Mouse (Mus musculus) liver, embryonic 12.5 days (tissue): ENCODE data around the gene Tnfsf8. TPM values are rescaled to one million over a fixed set of nuclear protein-coding genes. Genes with fewer than 3 reads are reported as not detected.

Experiments used
- ATAC-seq: fragments of 200-750 bp; cut with Nextera tagmentation; 2 replicates; pipeline ENCODE4 v1.8.0; 2017; ENCODE audit warnings: moderate number of reproducible peaks, mild to moderate bottlenecking, moderate library complexity
- H3K27ac ChIP-seq: fragments of 300-500 bp; sonication (generic); 2 replicates; pipeline ENCODE4 v1.5.1; 2016; ENCODE audit warnings: mild to moderate bottlenecking
- H3K27me3 ChIP-seq: fragments of 300-500 bp; sonication (generic); replicated peaks from 2 replicates; pipeline ENCODE4 v1.6.1; 2016; ENCODE audit warnings: mild to moderate bottlenecking, moderate library complexity
- H3K36me3 ChIP-seq: fragments of 300-500 bp; sonication (generic); 2 replicates; pipeline ENCODE4 v1.6.1; 2016; ENCODE audit warnings: mild to moderate bottlenecking, moderate library complexity
- H3K4me1 ChIP-seq: fragments of 300-500 bp; sonication (generic); 2 replicates; pipeline ENCODE4 v1.6.1; 2016
- H3K4me2 ChIP-seq: fragments of 300-500 bp; sonication (generic); 2 replicates; pipeline ENCODE4 v1.6.1; 2016; ENCODE audit warnings: mild to moderate bottlenecking, moderate library complexity
- H3K4me3 ChIP-seq: fragments of 300-500 bp; sonication (generic); 2 replicates; pipeline ENCODE4 v1.5.1; 2016; ENCODE audit warnings: mild to moderate bottlenecking, moderate library complexity
- H3K9ac ChIP-seq: fragments of 300-500 bp; sonication (generic); 2 replicates; pipeline ENCODE4 v1.6.1; 2016; ENCODE audit warnings: mild to moderate bottlenecking, moderate library complexity
- H3K9me3 ChIP-seq: fragments of 300-500 bp; sonication (generic); replicated peaks from 2 replicates; pipeline ENCODE4 v1.6.1; 2016; ENCODE audit warnings: mild to moderate bottlenecking, moderate library complexity
- WGBS: fragments of 180-500 bp; shearing (Covaris S2); methylation state at CpG from one replicate; pipeline ENCODE4 v1.1.7; 2016; ENCODE audit not compliant: insufficient replicate concordance; 5-methylcytosine and 5-hydroxymethylcytosine counted together
- polyA plus RNA-seq: library from polyadenylated mRNA; unstranded; fragments of >200 nt; fragmentation: Nextera tagmentation; extraction: Ambion mirVana; gene quantifications from 2 replicates; pipeline ENCODE4 v1.2.1, GENCODE M21; 2016

Tnfsf8 gene
- polyA plus RNA-seq = 0.06 TPM in 1 of 2 replicates, not detected in the other

- no peaks in the 10 kb centered on the region for H3K27me3 ChIP-seq
- H3K4me3 ChIP-seq = no peak within 1 kb of the TSS
- H3K36me3 ChIP-seq = no peaks in the 10 kb centered on the region
- H3K4me2 ChIP-seq = no peak within 1 kb of the TSS
- no peak within 1 kb of the TSS for H3K27ac ChIP-seq
- no peaks in the 10 kb centered on the region for H3K4me1 ChIP-seq
- H3K9me3 ChIP-seq = no peaks in the 10 kb centered on the region
- no peak for ATAC-seq
- WGBS = 58% methylated on average over 19 of the region's 19 CpGs
- no peak within 1 kb of the TSS for H3K9ac ChIP-seq
Observed at GRCm38 (mm10) chr4:63860688-63861540, at the start of gene Tnfsf8. Tnfsf8 (minus strand) TSS chr4:63861347.

GRCm38 (mm10) chr4:63908511-63908910, 47.4 kb upstream of the Tnfsf8 start:
- no peak for ATAC-seq
- H3K36me3 ChIP-seq = no peaks in the 10 kb centered on the region
- no peaks in the 10 kb centered on the region for H3K4me1 ChIP-seq
- no peak overlapping the region for H3K4me3 ChIP-seq
- H3K4me2 ChIP-seq = no peak overlapping the region
- no peak overlapping the region for H3K27ac ChIP-seq
- no peaks in the 10 kb centered on the region for H3K27me3 ChIP-seq
- 84% methylated on average over 1 of the region's 1 CpGs for WGBS
- H3K9ac ChIP-seq = no peak overlapping the region
- H3K9me3 ChIP-seq = no peaks in the 10 kb centered on the region

GRCm38 (mm10) chr4:63907473-63907872, 46.3 kb upstream of the Tnfsf8 start:
- no peaks in the 10 kb centered on the region for H3K27me3 ChIP-seq
- H3K9ac ChIP-seq = no peak overlapping the region
- no peaks in the 10 kb centered on the region for H3K4me1 ChIP-seq
- ATAC-seq = no peak
- no peak overlapping the region for H3K4me3 ChIP-seq
- H3K36me3 ChIP-seq = no peaks in the 10 kb centered on the region
- no peak overlapping the region for H3K4me2 ChIP-seq
- no peak overlapping the region for H3K27ac ChIP-seq
- no peaks in the 10 kb centered on the region for H3K9me3 ChIP-seq

GRCm38 (mm10) chr4:63906050-63906449, 44.9 kb upstream of the Tnfsf8 start:
- H3K27ac ChIP-seq = no peak overlapping the region
- H3K36me3 ChIP-seq = no peaks in the 10 kb centered on the region
- WGBS = 37% methylated on average over 3 of the region's 3 CpGs
- no peak overlapping the region for H3K4me2 ChIP-seq
- no peak for ATAC-seq
- no peaks in the 10 kb centered on the region for H3K4me1 ChIP-seq
- H3K9ac ChIP-seq = no peak overlapping the region
- H3K27me3 ChIP-seq = no peaks in the 10 kb centered on the region
- H3K4me3 ChIP-seq = no peak overlapping the region
- H3K9me3 ChIP-seq = no peaks in the 10 kb centered on the region

GRCm38 (mm10) chr4:63899081-63899523, 38.0 kb upstream of the Tnfsf8 start:
- WGBS = 44% methylated on average over 10 of the region's 10 CpGs
- Histone ChIP-seq H3K9me3 (no peaks in the 10 kb centered on the region), H3K4me2 (no peak overlapping the region), H3K9ac (no peak overlapping the region), H3K4me1 (no peaks in the 10 kb centered on the region), H3K27ac (no peak overlapping the region), H3K36me3 (no peaks in the 10 kb centered on the region), H3K27me3 (no peaks in the 10 kb centered on the region), H3K4me3 (no peak overlapping the region)
- no peak for ATAC-seq

DNA sequence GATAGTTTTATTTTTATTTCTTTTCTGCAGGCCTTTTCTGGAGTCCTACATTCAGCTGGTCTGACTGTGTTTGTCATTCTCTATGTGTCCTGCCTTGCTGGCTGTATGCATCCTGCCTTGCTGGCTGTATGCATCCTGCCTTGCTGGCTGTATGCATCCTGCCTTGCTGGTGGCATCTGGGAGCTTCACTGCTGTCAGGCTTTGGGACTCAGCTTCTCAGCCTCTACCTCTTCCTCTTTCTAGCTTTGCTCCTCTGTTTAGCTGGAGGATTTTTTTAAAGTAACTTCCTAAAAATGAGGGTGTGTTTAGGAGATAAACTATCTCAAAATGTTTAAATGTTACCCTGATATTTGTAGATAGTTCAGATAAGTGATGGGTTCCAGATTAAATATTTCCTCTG, 36.0 kb upstream of the Tnfsf8 start:
- Histone ChIP-seq H3K36me3 (no peaks in the 10 kb centered on the region), H3K27me3 (no peaks in the 10 kb centered on the region), H3K9me3 (no peaks in the 10 kb centered on the region), H3K4me3 (no peak overlapping the region), H3K27ac (no peak overlapping the region), H3K9ac (no peak overlapping the region), H3K4me1 (no peaks in the 10 kb centered on the region), H3K4me2 (no peak overlapping the region)
- ATAC-seq = no peak

DNA sequence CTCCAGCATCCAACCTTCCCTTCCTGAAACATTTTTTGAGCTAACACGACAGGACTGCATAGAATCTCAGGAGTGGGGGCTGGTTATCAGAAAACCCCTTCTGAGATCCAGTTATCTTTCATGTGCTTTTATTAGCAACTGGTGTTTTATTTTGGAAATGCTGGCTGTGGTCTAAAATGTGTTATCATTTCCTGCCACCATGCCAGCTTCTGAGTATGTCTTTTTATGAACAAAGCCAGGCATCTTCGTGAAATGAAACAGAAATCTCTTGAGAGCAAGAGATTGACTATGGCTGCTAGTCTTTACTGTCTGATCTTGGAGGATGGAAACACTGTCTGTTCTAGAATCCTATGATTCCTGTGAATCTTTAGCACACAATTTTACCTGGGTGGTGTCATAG, 25.0 kb upstream of the Tnfsf8 start:
- Histone ChIP-seq H3K9ac (no peak overlapping the region), H3K27ac (no peak overlapping the region), H3K4me2 (no peak overlapping the region), H3K4me1 (no peaks in the 10 kb centered on the region), H3K9me3 (no peaks in the 10 kb centered on the region), H3K27me3 (no peaks in the 10 kb centered on the region), H3K4me3 (no peak overlapping the region), H3K36me3 (no peaks in the 10 kb centered on the region)
- WGBS = 16% methylated on average over 2 of the region's 2 CpGs
- ATAC-seq = no peak

GRCm38 (mm10) chr4:63876720-63877119, 15.6 kb upstream of the Tnfsf8 start:
- Histone ChIP-seq H3K4me3 (no peak overlapping the region), H3K9me3 (no peaks in the 10 kb centered on the region), H3K27me3 (no peaks in the 10 kb centered on the region), H3K27ac (no peak overlapping the region), H3K4me1 (no peaks in the 10 kb centered on the region), H3K4me2 (no peak overlapping the region), H3K36me3 (no peaks in the 10 kb centered on the region), H3K9ac (no peak overlapping the region)
- 67% methylated on average over 2 of the region's 2 CpGs for WGBS
- no peak for ATAC-seq

- no peak for ATAC-seq
- WGBS = 71% methylated on average over 3 of the region's 3 CpGs
- Histone ChIP-seq H3K4me2 (no peak overlapping the region), H3K9me3 (no peaks in the 10 kb centered on the region), H3K4me3 (no peak overlapping the region), H3K4me1 (no peaks in the 10 kb centered on the region), H3K27ac (no peak overlapping the region), H3K9ac (no peak overlapping the region), H3K27me3 (no peaks in the 10 kb centered on the region), H3K36me3 (no peaks in the 10 kb centered on the region)
Observed at GRCm38 (mm10) chr4:63875480-63875879, 14.3 kb upstream of the Tnfsf8 start.

DNA sequence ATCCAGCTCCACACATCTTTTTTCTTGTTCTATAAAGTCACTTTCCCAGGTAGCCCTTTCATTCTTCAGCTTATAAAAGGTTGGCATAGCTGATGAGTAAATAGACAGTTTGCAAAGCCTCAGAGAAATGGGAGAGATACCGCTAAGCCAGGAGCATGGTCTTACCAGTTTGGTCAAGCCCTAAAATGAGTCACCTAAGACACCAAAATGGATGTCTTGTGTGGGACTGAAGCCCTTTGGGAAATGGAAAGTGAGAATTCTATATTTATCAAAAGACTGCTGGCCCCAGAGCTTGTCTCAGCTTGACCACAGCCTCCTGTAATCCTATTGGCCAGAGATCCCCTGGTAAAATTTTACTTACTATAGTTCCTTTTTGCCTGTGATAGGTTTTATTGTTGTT, 9.5 kb upstream of the Tnfsf8 start:
- Histone ChIP-seq H3K27ac (no peak overlapping the region), H3K4me3 (no peak overlapping the region), H3K27me3 (no peaks in the 10 kb centered on the region), H3K4me1 (no peaks in the 10 kb centered on the region), H3K36me3 (no peaks in the 10 kb centered on the region), H3K9me3 (no peaks in the 10 kb centered on the region), H3K9ac (no peak overlapping the region), H3K4me2 (no peak overlapping the region)
- ATAC-seq = no peak
- 82% methylated on average over 1 of the region's 1 CpGs for WGBS

GRCm38 (mm10) chr4:63868770-63869169, 7.6 kb upstream of the Tnfsf8 start:
- WGBS = 50% methylated on average over 2 of the region's 2 CpGs
- no peak for ATAC-seq
- Histone ChIP-seq H3K27me3 (no peaks in the 10 kb centered on the region), H3K4me3 (no peak overlapping the region), H3K4me2 (no peak overlapping the region), H3K4me1 (no peaks in the 10 kb centered on the region), H3K9me3 (no peaks in the 10 kb centered on the region), H3K9ac (no peak overlapping the region), H3K27ac (no peak overlapping the region), H3K36me3 (no peaks in the 10 kb centered on the region)

DNA sequence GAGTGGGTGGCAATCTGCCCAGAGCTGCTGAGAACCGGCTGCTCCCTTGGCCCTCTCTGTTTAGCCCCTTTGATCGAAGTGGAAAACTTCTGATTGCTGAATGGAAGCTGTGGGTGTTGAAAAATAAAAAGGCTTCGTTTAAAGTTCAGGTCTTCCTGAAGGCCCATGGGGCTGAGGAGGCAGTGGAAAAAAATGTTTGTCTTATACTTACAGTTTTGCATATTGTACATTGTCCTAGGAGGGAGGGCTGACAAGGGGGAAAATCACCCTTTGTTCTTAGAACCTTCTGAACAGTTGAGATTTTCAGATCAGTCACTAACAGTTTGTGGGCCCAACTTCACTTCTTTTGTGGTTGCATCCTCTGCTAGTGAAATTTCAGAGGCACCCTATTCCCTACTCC, 1.8 kb upstream of the Tnfsf8 start:
- Histone ChIP-seq H3K4me1 (no peaks in the 10 kb centered on the region), H3K27ac (no peak overlapping the region), H3K36me3 (no peaks in the 10 kb centered on the region), H3K4me2 (no peak overlapping the region), H3K27me3 (no peaks in the 10 kb centered on the region), H3K9ac (no peak overlapping the region), H3K4me3 (no peak overlapping the region), H3K9me3 (no peaks in the 10 kb centered on the region)
- 57% methylated on average over 3 of the region's 3 CpGs for WGBS
- no peak for ATAC-seq
